Mouse (Mus musculus) heart, adult 18-20 months (tissue): ENCODE data around the gene Glra1. TPM values are rescaled to one million over a fixed set of nuclear protein-coding genes. Genes with fewer than 3 reads are reported as not detected.

Source experiments
- microRNA-seq, 2 experiments: library from miRNA; unstranded; fragments of <30 nt; microRNA quantifications; one replicate each; pipeline ENCODE4 v1.2.0; 2022
- total RNA-seq, 2 experiments: library from RNA; stranded (reverse); gene quantifications; 2 replicates each; pipeline ENCODE4 v1.2.3; 2021

Glra1 gene
- total RNA-seq, 2 experiments from 2014 or later: not detected

Small RNAs within 50 kb of the gene (microRNA-seq; reads per million reads assigned to microRNA genes)
- gene Mir7652: 0 reads per million in 2 experiments

Other genes starting within 250 kb of the Glra1 start
- gene Sparc, start 185.0 kb downstream of the Glra1 start, total RNA-seq: 100 to 1,000 TPM; 264 to 308 TPM
- gene Atox1, start 147.0 kb downstream of the Glra1 start, total RNA-seq: 100 to 1,000 TPM in 1 of 2 experiments, 10 to 100 TPM in 1; 98.7 to 104 TPM
- 10 to 100 TPM; 40.5 to 41.3 TPM for gene G3bp1, start 138.5 kb downstream of the Glra1 start, total RNA-seq